Mouse (Mus musculus) ES-Bruce4 (cell line): ENCODE data around the gene Pde8a.

Experiments used
- CTCF ChIP-seq: IDR thresholded peaks from one replicate; pipeline ENCODE4 v1.8.1; 2011; ENCODE audit warnings: low read depth, low read length
- EP300 ChIP-seq: IDR thresholded peaks from 2 replicates; pipeline ENCODE4 v1.6.1; 2011; ENCODE audit warnings: low read depth, low read length; ENCODE audit not compliant: insufficient read depth

DNA sequence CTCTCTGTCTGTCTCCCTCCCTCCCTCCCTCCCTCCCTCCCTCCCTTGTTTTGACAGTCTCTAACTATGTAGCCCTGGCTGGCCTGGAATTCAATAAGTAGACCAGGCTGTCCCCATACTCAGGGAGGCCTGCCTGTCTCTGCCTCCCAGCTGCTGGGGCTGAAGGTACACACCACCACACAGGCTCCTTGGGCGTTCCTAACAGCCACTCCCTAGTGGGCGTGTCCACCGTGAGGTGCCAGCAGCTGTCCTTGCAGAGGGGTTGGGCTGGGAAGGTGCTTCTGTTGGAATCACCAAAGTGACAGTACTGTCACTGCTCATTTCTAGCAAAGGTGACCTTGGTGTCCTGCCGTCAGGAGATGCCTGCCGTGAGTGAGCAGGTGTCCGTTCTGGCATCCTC is 113.5 kb downstream of the Pde8a start:
- TF ChIP-seq EP300 (peak; percentile 41; the same call in 1 of the 2 replicates), CTCF (no peak)
